Mouse (Mus musculus) adrenal gland, postnatal 25 days (tissue): ENCODE measurements at regions not wholly inside any gene's neighbourhood (a gene's known extent, or its start where the extent isn't known, plus 50 kb on each side); places are given as distances from the start of the nearest gene placed in this dataset.

Experiments used
- microRNA-seq, 2 experiments: library from miRNA; unstranded; fragments of <30 nt; microRNA quantifications; one replicate each; pipeline ENCODE4 v1.2.0; 2021

Small RNA genes in the stretch of these regions (microRNA-seq; reads per million reads assigned to microRNA genes)
- gene Gm23400, result 0 reads per million in 2 experiments
- 0 reads per million in 2 experiments for gene Gm27359
